Mouse (Mus musculus): ENCODE results near the gene Hoxc10. TPM values are rescaled to one million over a fixed set of nuclear protein-coding genes. Genes with fewer than 3 reads are reported as not detected.

The Hoxc10 gene
- polyA plus RNA-seq, 3 experiments from 2014 or later: not detected

DNA sequence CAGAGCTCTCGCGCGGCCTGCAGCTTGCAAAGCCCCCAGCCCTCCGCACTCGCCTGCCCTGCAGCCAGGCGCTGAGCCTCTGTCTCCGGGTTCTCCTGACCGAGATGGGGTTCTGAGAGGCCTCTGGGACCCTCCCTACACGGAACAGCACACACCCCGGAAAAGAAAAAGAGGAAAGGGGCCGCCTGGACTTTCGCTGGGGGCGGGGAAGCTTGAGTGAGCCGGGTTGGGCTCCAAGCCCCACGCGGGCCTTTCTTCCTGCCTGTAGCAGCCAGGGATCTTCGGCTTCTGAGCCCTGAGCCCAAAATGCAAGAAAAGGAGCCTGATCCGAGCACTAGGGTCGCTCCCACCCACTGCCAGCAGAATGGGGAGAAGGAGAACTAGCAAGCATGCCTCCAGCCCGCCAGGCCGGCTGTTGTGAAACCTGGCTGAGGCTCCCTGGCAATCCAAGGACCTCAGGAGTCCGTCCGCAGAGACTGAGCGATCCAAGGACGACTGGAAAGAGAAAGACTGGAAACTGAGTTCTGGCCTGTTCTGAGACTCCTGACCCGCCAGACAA, 45.4 kb downstream of the Hoxc10 start:
- no peak for ATAC-seq

DNA sequence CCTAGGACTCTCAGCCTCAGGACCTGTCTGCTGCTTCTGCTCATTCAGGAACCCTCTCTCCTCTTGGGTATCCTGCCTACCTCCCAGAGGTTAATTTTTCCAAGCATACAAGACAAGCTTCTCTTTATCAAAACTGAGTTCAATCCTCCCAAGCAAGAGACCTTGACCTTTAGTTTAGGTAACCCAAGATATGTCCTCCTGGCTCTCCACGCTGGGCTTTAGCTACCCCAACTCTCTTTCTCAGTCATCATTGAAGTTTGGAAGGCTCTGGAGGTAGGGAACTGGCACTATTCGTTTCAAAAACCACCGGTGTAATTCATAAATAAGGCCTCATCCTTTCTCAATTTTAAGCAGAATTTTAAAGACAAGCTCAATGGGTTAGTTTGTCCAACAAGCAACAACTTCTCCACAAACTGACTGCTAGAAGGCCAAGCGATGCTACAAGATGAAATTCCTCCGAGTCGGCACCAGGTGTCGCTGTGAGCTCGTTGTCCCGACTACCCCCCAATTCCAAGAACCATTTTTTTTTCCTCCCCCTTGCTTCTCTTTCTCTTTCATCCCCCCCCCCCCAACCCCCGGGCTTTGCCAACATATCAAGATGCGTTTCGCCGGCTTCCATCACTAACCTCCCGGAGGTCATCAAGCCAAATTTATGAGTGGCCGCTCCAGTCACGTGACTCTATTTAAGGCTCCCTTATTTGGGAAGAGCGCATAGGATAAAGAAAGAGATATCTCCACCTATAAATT, 46.8 kb downstream of the Hoxc10 start:
- ATAC-seq: no peak

DNA sequence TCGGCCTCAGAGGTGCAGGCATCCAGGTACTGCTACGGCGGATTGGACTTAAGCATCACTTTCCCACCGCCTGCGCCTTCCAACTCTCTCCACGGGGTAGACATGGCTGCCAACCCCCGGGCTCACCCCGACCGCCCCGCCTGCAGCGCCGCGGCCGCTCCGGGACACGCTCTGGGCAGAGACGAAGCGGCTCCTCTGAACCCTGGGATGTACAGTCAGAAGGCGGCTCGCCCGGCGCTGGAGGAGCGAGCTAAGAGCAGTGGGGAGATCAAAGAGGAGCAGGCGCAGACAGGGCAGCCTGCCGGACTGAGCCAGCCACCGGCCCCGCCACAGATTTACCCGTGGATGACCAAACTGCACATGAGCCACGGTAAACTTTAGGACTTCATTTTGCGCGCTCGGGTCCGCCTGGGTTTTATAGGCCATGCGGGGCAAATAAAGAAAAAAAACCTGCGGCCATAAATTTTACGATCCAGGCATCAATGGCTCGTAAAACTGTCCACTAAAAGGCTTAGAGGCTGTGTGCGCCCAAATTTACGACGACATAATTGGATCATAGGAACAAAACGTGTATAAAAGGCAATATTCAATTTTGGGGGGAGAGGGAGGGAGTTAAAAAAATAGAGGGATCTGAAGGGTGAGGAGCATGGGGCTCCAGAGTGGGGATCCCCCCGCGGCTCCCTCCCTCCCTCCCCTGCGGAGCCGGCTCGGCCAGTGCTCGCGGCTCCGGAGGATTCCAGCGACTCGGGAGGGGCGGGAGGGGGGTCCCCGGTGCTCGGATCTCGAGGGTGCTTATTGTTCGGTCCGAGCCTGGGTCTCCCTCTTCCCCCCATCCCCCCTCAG, 47.8 kb downstream of the Hoxc10 start:
- no peak for ATAC-seq

DNA sequence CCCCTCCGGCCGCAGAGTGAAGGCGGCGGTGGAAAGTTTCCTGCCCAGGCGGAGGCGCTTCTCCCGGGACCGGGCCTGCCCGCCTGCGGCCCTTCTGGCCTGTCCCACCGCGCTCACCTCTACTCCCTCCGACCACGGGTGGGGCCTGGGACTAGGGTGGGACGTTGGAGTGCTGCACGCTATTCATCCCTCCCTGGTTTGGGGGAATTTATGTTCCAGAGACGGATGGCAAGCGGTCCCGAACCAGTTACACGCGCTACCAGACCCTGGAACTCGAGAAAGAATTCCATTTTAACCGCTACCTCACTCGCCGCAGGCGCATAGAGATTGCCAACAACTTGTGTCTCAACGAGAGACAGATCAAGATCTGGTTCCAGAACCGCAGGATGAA, 48.4 kb downstream of the Hoxc10 start:
- ATAC-seq: no peak

DNA sequence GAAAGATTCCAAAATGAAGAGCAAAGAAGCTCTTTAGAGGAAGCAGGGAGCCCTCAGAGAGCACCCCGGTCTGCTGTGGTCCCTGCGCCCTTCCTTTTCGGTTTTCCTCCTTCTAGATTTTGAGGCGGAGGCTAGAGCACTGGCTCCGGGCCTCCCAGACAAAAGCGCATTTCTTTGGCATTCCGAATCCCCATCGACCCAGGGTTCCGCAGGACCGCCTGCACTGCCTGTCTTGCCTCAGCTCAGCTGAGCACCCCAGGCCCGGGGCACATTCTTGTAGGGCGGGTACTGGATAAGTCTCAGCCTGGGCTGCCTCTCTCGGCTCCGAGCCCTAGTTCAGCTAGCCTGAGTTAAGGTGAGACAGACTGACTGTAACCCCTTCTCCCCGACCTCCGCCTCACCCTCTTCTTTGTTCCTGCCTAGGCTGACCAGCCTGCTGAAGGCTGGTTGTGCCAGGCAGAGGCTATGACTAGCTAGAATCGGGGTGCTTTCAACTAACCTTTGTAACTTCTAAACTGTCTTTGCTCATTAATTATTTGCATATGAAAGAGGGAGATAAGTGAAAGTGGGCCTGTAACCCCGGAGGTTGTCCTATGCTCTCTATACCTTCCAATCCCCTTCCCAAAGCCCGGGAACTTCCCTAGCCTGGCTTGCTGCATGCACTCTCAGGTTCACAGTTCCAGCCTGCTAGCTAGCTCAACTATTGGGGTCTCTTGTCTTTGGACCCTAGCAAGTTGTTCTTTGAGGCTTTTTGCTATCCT, 49.0 kb downstream of the Hoxc10 start:
- ATAC-seq: no peak

DNA sequence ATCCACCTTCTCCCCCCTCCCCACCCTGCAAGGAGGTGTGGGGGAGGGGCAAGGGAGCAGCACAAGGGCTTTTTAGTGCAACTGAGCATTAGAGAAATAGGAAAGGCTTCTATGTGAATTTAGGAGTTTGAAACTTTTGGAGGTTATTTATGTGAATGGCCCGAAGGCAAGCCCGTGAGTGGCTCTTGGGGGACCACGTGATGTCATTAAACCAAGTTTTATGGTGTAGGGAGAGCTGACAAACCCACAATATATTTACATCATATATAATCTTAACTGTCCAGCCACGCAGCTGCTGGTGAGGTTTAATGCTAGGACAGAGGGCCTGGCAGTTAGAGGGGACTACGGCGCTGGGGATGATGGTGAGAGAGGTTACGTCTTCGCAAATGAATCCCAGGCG, 52.0 kb downstream of the Hoxc10 start, which contains the start of gene Hoxc4:
Hoxc4 (plus strand) TSS at position 299 of the 400 bp plus-strand sequence.
- ATAC-seq: no peak

DNA sequence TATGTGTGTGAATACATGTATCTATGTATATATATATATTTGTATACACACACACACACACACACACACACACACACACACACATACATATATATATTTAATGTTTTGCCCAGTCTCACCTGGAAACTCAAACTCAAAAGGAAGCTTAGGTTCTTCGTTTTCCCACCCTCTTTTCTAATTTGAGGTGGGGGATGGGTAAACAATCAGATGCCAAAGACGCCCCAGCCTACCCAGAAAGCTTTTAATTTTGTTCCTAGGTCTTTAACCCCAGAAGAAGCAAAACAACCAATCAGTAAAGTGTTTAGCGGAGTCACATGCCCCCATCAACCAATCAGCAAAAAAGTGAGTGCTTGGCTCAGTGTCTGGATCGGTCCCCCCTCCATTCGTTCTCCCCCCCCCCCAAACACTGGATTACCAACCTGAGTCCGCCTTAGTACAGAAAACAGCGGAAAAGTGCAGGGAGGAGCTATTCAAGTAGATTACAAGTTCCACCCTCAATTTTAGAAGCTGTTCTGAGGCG, 54.4 kb downstream of the Hoxc10 start:
- ATAC-seq: no peak

Other genes starting within 250 kb of the Hoxc10 start
- 10 to 100 TPM; 22.0 to 43.9 (median 37.8) TPM for gene Calcoco1, start 244.6 kb upstream of the Hoxc10 start, polyA plus RNA-seq (2017; shearing (Covaris generic))
- not detected for gene Hoxc13, start 45.7 kb upstream of the Hoxc10 start, polyA plus RNA-seq (2017; shearing (Covaris generic))
- not detected for gene Hoxc12, start 30.0 kb upstream of the Hoxc10 start, polyA plus RNA-seq (2017; shearing (Covaris generic))
- not detected for gene Hoxc11, start 12.4 kb upstream of the Hoxc10 start, polyA plus RNA-seq (2017; shearing (Covaris generic))
- gene Hoxc5, start 647 bp downstream of the Hoxc10 start, polyA plus RNA-seq (2017; shearing (Covaris generic)): not detected
- gene Hoxc9, start 9.6 kb downstream of the Hoxc10 start, polyA plus RNA-seq (2017; shearing (Covaris generic)): not detected
- gene Hoxc8, start 23.8 kb downstream of the Hoxc10 start, polyA plus RNA-seq (2017; shearing (Covaris generic)): under 1 TPM in 1 of 3 experiments, not detected in 2; 0.20 TPM
- not detected for gene Hoxc6, start 31.5 kb downstream of the Hoxc10 start, polyA plus RNA-seq (2017; shearing (Covaris generic))
- not detected for gene Hoxc4, start 52.1 kb downstream of the Hoxc10 start, polyA plus RNA-seq (2017; shearing (Covaris generic))
- gene Smug1, start 200.3 kb downstream of the Hoxc10 start, polyA plus RNA-seq (2017; shearing (Covaris generic)): 1 to 10 TPM; 3.8 to 7.3 (median 6.4) TPM

Measured in inflammation-experienced regulatory T-cells, adult 6 months (primary cell).